Mouse (Mus musculus) central nervous system, embryonic 18 days (tissue): ENCODE measurements around the gene Hcn1. TPM values are rescaled to one million over a fixed set of nuclear protein-coding genes. Genes with fewer than 3 reads are reported as not detected.

Source experiments
- polyA plus RNA-seq: library from polyadenylated mRNA; depleted of rRNA; stranded (reverse); fragments of >200 nt; gene quantifications from 2 replicates; pipeline ENCODE4 v1.2.3, GENCODE M21; 2012; rRNA removed

Gene Hcn1
- 2.4 and 2.8 TPM in 2 replicates for polyA plus RNA-seq

GRCm38 (mm10) chr13:117602181-117602580 is at the start of gene Hcn1:
TSS of gene Hcn1 (plus strand) at chr13:117602320.

